Mouse (Mus musculus) forebrain, embryonic 10.5 days (tissue): ENCODE results near the gene Rpap3. TPM values are rescaled to one million over a fixed set of nuclear protein-coding genes. Genes with fewer than 3 reads are reported as not detected.
A peak's percentile ranks its signal among the peaks of the same experiment; 100 is the strongest.

ENCODE experiments used
- DNase-seq: peaks from one replicate; pipeline ENCODE4 v3.0.0-alpha.2; 2017; ENCODE audit warnings: low spot score; ENCODE audit errors: extremely low spot score
- H3K27ac ChIP-seq: fragments of 300-500 bp; sonication (generic); 2 replicates; pipeline ENCODE4 v1.5.1; 2016; ENCODE audit warnings: mild to moderate bottlenecking
- H3K27me3 ChIP-seq: fragments of 300-500 bp; sonication (generic); 2 replicates; pipeline ENCODE4 v1.6.1; 2016; ENCODE audit warnings: mild to moderate bottlenecking; ENCODE audit not compliant: poor library complexity, severe bottlenecking
- H3K36me3 ChIP-seq: fragments of 300-500 bp; sonication (generic); replicated peaks from 2 replicates; pipeline ENCODE4 v1.6.1; 2016; ENCODE audit warnings: mild to moderate bottlenecking, moderate library complexity
- H3K4me1 ChIP-seq: fragments of 300-500 bp; sonication (generic); 2 replicates; pipeline ENCODE4 v1.6.1; 2016
- H3K4me3 ChIP-seq: fragments of 300-500 bp; sonication (generic); 2 replicates; pipeline ENCODE4 v1.5.1; 2016; ENCODE audit warnings: mild to moderate bottlenecking, moderate library complexity
- H3K9me3 ChIP-seq: fragments of 300-500 bp; sonication (generic); 2 replicates; pipeline ENCODE4 v1.6.1; 2016; ENCODE audit warnings: mild to moderate bottlenecking, moderate library complexity
- WGBS: fragments of 180-500 bp; shearing (Covaris S2); methylation state at CpG from one replicate; pipeline ENCODE4 v1.1.7; 2016; 5-methylcytosine and 5-hydroxymethylcytosine counted together
- polyA plus RNA-seq: library from polyadenylated mRNA; unstranded; fragments of >200 nt; fragmentation: Nextera tagmentation; extraction: Ambion mirVana; gene quantifications from 2 replicates; pipeline ENCODE4 v1.2.1, GENCODE M21; 2016

Gene Rpap3
- polyA plus RNA-seq, 1 experiment from 2014 or later, result 41.9 TPM

GRCm38 (mm10) chr15:97745331-97745730 is 39.7 kb upstream of the Rpap3 start:
- no peak overlapping the region for H3K4me3 ChIP-seq
- WGBS, result 82% methylated on average over 10 of the region's 10 CpGs
- H3K27ac ChIP-seq, result peak overlapping the region; percentile 40; the same call in 1 of the 2 replicates
- peaks cover 25% of the 10 kb centered on the region for H3K4me1 ChIP-seq
- no peak for DNase-seq
- no peaks in the 10 kb centered on the region for H3K36me3 ChIP-seq
- no peaks in the 10 kb centered on the region for H3K9me3 ChIP-seq
- H3K27me3 ChIP-seq, result no peaks in the 10 kb centered on the region

- Histone ChIP-seq H3K4me3 (no peak overlapping the region), H3K27me3 (no peaks in the 10 kb centered on the region), H3K9me3 (no peaks in the 10 kb centered on the region), H3K4me1 (peaks cover 21% of the 10 kb centered on the region), H3K36me3 (no peaks in the 10 kb centered on the region), H3K27ac (0 out of 2 replicates have a peak overlapping the region, but pooled peaks have one; percentile 40)
- DNase-seq, result no peak
- 87% methylated on average over 10 of the region's 10 CpGs for WGBS
Observed at GRCm38 (mm10) chr15:97744930-97745329, 39.3 kb upstream of the Rpap3 start.

GRCm38 (mm10) chr15:97743961-97744525 is 38.4 kb upstream of the Rpap3 start:
- Histone ChIP-seq H3K36me3 (no peaks in the 10 kb centered on the region), H3K4me3 (no peak overlapping the region), H3K4me1 (peaks cover 21% of the 10 kb centered on the region), H3K27me3 (no peaks in the 10 kb centered on the region), H3K9me3 (no peaks in the 10 kb centered on the region), H3K27ac (0 out of 2 replicates have a peak overlapping the region, but pooled peaks have one; percentile 3)
- no peak for DNase-seq
- 80% methylated on average over 12 of the region's 12 CpGs for WGBS

- Histone ChIP-seq H3K27ac (no peak overlapping the region), H3K4me1 (peaks cover 17% of the 10 kb centered on the region), H3K4me3 (no peak overlapping the region), H3K9me3 (no peaks in the 10 kb centered on the region), H3K36me3 (no peaks in the 10 kb centered on the region), H3K27me3 (no peaks in the 10 kb centered on the region)
- 84% methylated on average over 5 of the region's 5 CpGs for WGBS
- DNase-seq, result no peak
Observed at GRCm38 (mm10) chr15:97743210-97743609, 37.6 kb upstream of the Rpap3 start.

- Histone ChIP-seq H3K9me3 (no peaks in the 10 kb centered on the region), H3K4me3 (no peak overlapping the region), H3K27me3 (no peaks in the 10 kb centered on the region), H3K4me1 (peaks cover 14% of the 10 kb centered on the region), H3K27ac (0 out of 2 replicates have a peak overlapping the region, but pooled peaks have one; percentile 21), H3K36me3 (no peaks in the 10 kb centered on the region)
- WGBS, result 58% methylated on average over 4 of the region's 4 CpGs
- DNase-seq, result no peak
Observed at GRCm38 (mm10) chr15:97742600-97742999, 37.0 kb upstream of the Rpap3 start.

- H3K27ac ChIP-seq, result 0 out of 2 replicates have a peak overlapping the region, but pooled peaks have one; percentile 21
- DNase-seq, result no peak
- peaks cover 14% of the 10 kb centered on the region for H3K4me1 ChIP-seq
- H3K27me3 ChIP-seq, result no peaks in the 10 kb centered on the region
- no peaks in the 10 kb centered on the region for H3K36me3 ChIP-seq
- 75% methylated on average over 7 of the region's 7 CpGs for WGBS
- H3K9me3 ChIP-seq, result no peaks in the 10 kb centered on the region
- no peak overlapping the region for H3K4me3 ChIP-seq
Observed at GRCm38 (mm10) chr15:97742074-97742473, 36.4 kb upstream of the Rpap3 start.

- DNase-seq, result no peak
- WGBS, result 86% methylated on average over 12 of the region's 12 CpGs
- H3K27me3 ChIP-seq, result no peaks in the 10 kb centered on the region
- no peak overlapping the region for H3K27ac ChIP-seq
- H3K4me3 ChIP-seq, result no peak overlapping the region
- H3K9me3 ChIP-seq, result no peaks in the 10 kb centered on the region
- no peaks in the 10 kb centered on the region for H3K36me3 ChIP-seq
- H3K4me1 ChIP-seq, result peaks cover 14% of the 10 kb centered on the region
Observed at GRCm38 (mm10) chr15:97741662-97742061, 36.0 kb upstream of the Rpap3 start.

- Histone ChIP-seq H3K4me3 (no peak overlapping the region), H3K27me3 (no peaks in the 10 kb centered on the region), H3K27ac (no peak overlapping the region), H3K36me3 (no peaks in the 10 kb centered on the region), H3K9me3 (no peaks in the 10 kb centered on the region), H3K4me1 (peaks cover 14% of the 10 kb centered on the region)
- 92% methylated on average over 9 of the region's 9 CpGs for WGBS
- DNase-seq, result no peak
Observed at GRCm38 (mm10) chr15:97740283-97740732, 34.7 kb upstream of the Rpap3 start.

GRCm38 (mm10) chr15:97738923-97739322 is 33.3 kb upstream of the Rpap3 start:
- no peak for DNase-seq
- H3K4me3 ChIP-seq, result no peak overlapping the region
- no peak overlapping the region for H3K27ac ChIP-seq
- no peaks in the 10 kb centered on the region for H3K27me3 ChIP-seq
- no peaks in the 10 kb centered on the region for H3K36me3 ChIP-seq
- H3K9me3 ChIP-seq, result no peaks in the 10 kb centered on the region
- peaks cover 10% of the 10 kb centered on the region for H3K4me1 ChIP-seq
- 95% methylated on average over 7 of the region's 7 CpGs for WGBS

GRCm38 (mm10) chr15:97731988-97732387 is 26.4 kb upstream of the Rpap3 start:
- no peaks in the 10 kb centered on the region for H3K36me3 ChIP-seq
- DNase-seq, result no peak
- WGBS, result 93% methylated on average over 11 of the region's 11 CpGs

GRCm38 (mm10) chr15:97731111-97731510 is 25.5 kb upstream of the Rpap3 start, which contains the start of gene Endou:
Gene Endou, minus strand, starts transcription at chr15:97731339.
- Histone ChIP-seq H3K4me1 (peaks cover 4% of the 10 kb centered on the region; the same call in 1 of the 2 replicates), H3K27me3 (no peaks in the 10 kb centered on the region), H3K4me3 (no peak within 1 kb of the TSS), H3K36me3 (no peaks in the 10 kb centered on the region), H3K27ac (no peak within 1 kb of the TSS), H3K9me3 (peaks cover 5% of the 10 kb centered on the region; the same call in 1 of the 2 replicates)
- WGBS, result 95% methylated on average over 8 of the region's 8 CpGs
- DNase-seq, result no peak

More at GRCm38 (mm10) chr15:97731988-97732387, 26.4 kb upstream of the Rpap3 start:
- peaks cover 4% of the 10 kb centered on the region; the same call in 1 of the 2 replicates for H3K4me1 ChIP-seq
- no peak overlapping the region for H3K4me3 ChIP-seq
- peaks cover 5% of the 10 kb centered on the region; the same call in 1 of the 2 replicates for H3K9me3 ChIP-seq
- H3K27ac ChIP-seq, result no peak overlapping the region
- no peaks in the 10 kb centered on the region for H3K27me3 ChIP-seq

- peaks cover 4% of the 10 kb centered on the region; the same call in 1 of the 2 replicates for H3K4me1 ChIP-seq
- H3K27ac ChIP-seq, result no peak overlapping the region
- H3K4me3 ChIP-seq, result no peak overlapping the region
- H3K36me3 ChIP-seq, result no peaks in the 10 kb centered on the region
- no peaks in the 10 kb centered on the region for H3K27me3 ChIP-seq
- 59% methylated on average over 6 of the region's 6 CpGs for WGBS
- H3K9me3 ChIP-seq, result peaks cover 5% of the 10 kb centered on the region; the same call in 1 of the 2 replicates
- no peak for DNase-seq
Observed at GRCm38 (mm10) chr15:97730365-97730764, 24.7 kb upstream of the Rpap3 start.

GRCm38 (mm10) chr15:97728804-97729203 is 23.2 kb upstream of the Rpap3 start:
- H3K27me3 ChIP-seq, result no peaks in the 10 kb centered on the region
- no peaks in the 10 kb centered on the region for H3K36me3 ChIP-seq
- H3K4me3 ChIP-seq, result no peak overlapping the region
- peaks cover 4% of the 10 kb centered on the region; the same call in 1 of the 2 replicates for H3K4me1 ChIP-seq
- peaks cover 5% of the 10 kb centered on the region; the same call in 1 of the 2 replicates for H3K9me3 ChIP-seq
- no peak overlapping the region for H3K27ac ChIP-seq
- 68% methylated on average over 7 of the region's 7 CpGs for WGBS
- no peak for DNase-seq
